In genomic region chr1:179231777-179232661, GRCm38 (mm10) we compare ENCODE assay signal across 8 mouse cellular contexts.
DNase-seq lines count a peak whose midpoint lies in the region; ATAC-seq lines count a peak whose summit lies in the region.

No protein-coding gene starts in this region.

- H3K9ac ChIP-seq in forebrain, embryonic 15.5 days (replicated peaks): no peak overlapping the region
- no peak overlapping the region for H3K9ac ChIP-seq in lung, embryonic 15.5 days

- H3K27me3 ChIP-seq in forebrain, embryonic 15.5 days: no peaks in the 10 kb centered on the region
- H3K27me3 ChIP-seq in lung, embryonic 15.5 days: no peaks in the 10 kb centered on the region

- H3K36me3 ChIP-seq in forebrain, embryonic 15.5 days: no peaks in the 10 kb centered on the region
- no peaks in the 10 kb centered on the region for H3K36me3 ChIP-seq in lung, embryonic 15.5 days

- no peak overlapping the region for H3K4me3 ChIP-seq in forebrain, embryonic 15.5 days
- H3K4me3 ChIP-seq in lung, embryonic 15.5 days: no peak overlapping the region

- H3K27ac ChIP-seq in forebrain, embryonic 15.5 days (replicated peaks): peak overlapping the region; percentile 70
- H3K27ac ChIP-seq in lung, embryonic 15.5 days: peak overlapping the region; percentile 18; the same call in 1 of the 2 replicates

- peaks cover 3% of the 10 kb centered on the region; the same call in 1 of the 2 replicates for H3K4me1 ChIP-seq in forebrain, embryonic 15.5 days
- peaks cover 10% of the 10 kb centered on the region; the same call in 1 of the 2 replicates for H3K4me1 ChIP-seq in lung, embryonic 15.5 days

- peak; percentile 91 for ATAC-seq in forebrain, embryonic 15.5 days (replicated peaks)
- peak; percentile 72 for ATAC-seq in lung, embryonic 15.5 days (ENCODE audit: borderline replicate concordance, extremely low read depth, low FRiP score, low TSS enrichment)

- intact Hi-C loops in heart, postnatal 36 days (cut with DNase I): loop anchor here (2.0 to 5.0 kb wide), 3 partner anchors 90 to 705 kb away; no protein-coding TSS in a partner anchor

- H3K9me3 ChIP-seq in forebrain, embryonic 15.5 days: no peaks in the 10 kb centered on the region
- H3K9me3 ChIP-seq in lung, embryonic 15.5 days: no peaks in the 10 kb centered on the region

- WGBS in forebrain, embryonic 15.5 days: 27% methylated on average over 13 of the region's 13 CpGs
- WGBS in lung, embryonic 15.5 days: 35% methylated on average over 13 of the region's 13 CpGs

- DNase-seq in MN1 (ENCODE audit: low spot score): peak; percentile 71
- peak; percentile 81 for DNase-seq in cerebellum, adult 11 months
- DNase-seq in heart, postnatal 36 days: peak; percentile 44 to 71
- DNase-seq in layer of hippocampus, adult 11-12 months (ENCODE audit: low spot score): peak; percentile 86
- peak; percentile 63 for DNase-seq in ovary, postnatal 14 days (ENCODE audit: low spot score)
- DNase-seq in thymus, postnatal 14 days: peak; percentile 66

- no peak overlapping the region for H3K4me2 ChIP-seq in forebrain, embryonic 15.5 days (replicated peaks)
- no peak overlapping the region for H3K4me2 ChIP-seq in lung, embryonic 15.5 days
